8 mouse cellular contexts compared by ENCODE assay signal in genomic region chr16:38558221-38558748, GRCm38 (mm10). TPM values are rescaled to one million over a fixed set of nuclear protein-coding genes. Genes with fewer than 3 reads are reported as not detected.
DNase-seq lines count a peak whose midpoint lies in the region; ATAC-seq and TF ChIP-seq lines count a peak whose summit lies in the region.

Gene Tmem39a (plus strand): TSS chr16:38558698.

- no peak within 1 kb of the TSS for H3K9ac ChIP-seq in kidney, postnatal 0 days (ENCODE audit: low read depth, low read length)
- H3K9ac ChIP-seq in intestine, embryonic 14.5 days (ENCODE audit: low read length): no peak within 1 kb of the TSS

- no peak for ATAC-seq in kidney, postnatal 0 days (replicated peaks; ENCODE audit: low FRiP score, low read depth)
- ATAC-seq in intestine, embryonic 14.5 days (replicated peaks; ENCODE audit: low FRiP score, low TSS enrichment, low read depth): no peak
- no peak for ATAC-seq in megakaryocyte-erythroid progenitor cell, adult 5-6 weeks (replicated peaks; ENCODE audit: low FRiP score, low TSS enrichment, poor library complexity, severe bottlenecking)

- no peaks in the 10 kb centered on the region for H3K27me3 ChIP-seq in kidney, postnatal 0 days (ENCODE audit: insufficient read depth, low read length)
- H3K27me3 ChIP-seq in intestine, embryonic 14.5 days (replicated peaks; ENCODE audit: control insufficient read depth, insufficient read depth, low read length): peaks cover 9% of the 10 kb centered on the region; the same call in 1 of the 2 replicates

- TF ChIP-seq CTCF in kidney, postnatal 0 days (IDR thresholded peaks at IDR 0.05; ENCODE audit: low read depth): no peak

- H3K4me3 ChIP-seq in kidney, postnatal 0 days (replicated peaks; ENCODE audit: low read depth, low read length): no peak within 1 kb of the TSS
- no peak within 1 kb of the TSS for H3K4me3 ChIP-seq in intestine, embryonic 14.5 days (ENCODE audit: low read depth, low read length)

- H3K4me2 ChIP-seq in kidney, postnatal 0 days (ENCODE audit: low read length): no peak within 1 kb of the TSS
- no peak within 1 kb of the TSS for H3K4me2 ChIP-seq in intestine, embryonic 14.5 days (ENCODE audit: low read length)

- no peaks in the 10 kb centered on the region for H3K4me1 ChIP-seq in kidney, postnatal 0 days (replicated peaks; ENCODE audit: insufficient read depth, low read length)
- H3K4me1 ChIP-seq in intestine, embryonic 14.5 days (replicated peaks; ENCODE audit: control insufficient read depth, insufficient read depth, low read length): no peaks in the 10 kb centered on the region

- H3K9me3 ChIP-seq in kidney, postnatal 0 days (replicated peaks; ENCODE audit: low read length): no peaks in the 10 kb centered on the region
- no peaks in the 10 kb centered on the region for H3K9me3 ChIP-seq in intestine, embryonic 14.5 days (ENCODE audit: control insufficient read depth, low read length)

- no peaks in the 10 kb centered on the region for H3K36me3 ChIP-seq in kidney, postnatal 0 days (ENCODE audit: insufficient read depth, low read length)
- no peaks in the 10 kb centered on the region for H3K36me3 ChIP-seq in intestine, embryonic 14.5 days (ENCODE audit: control insufficient read depth, insufficient read depth, low read length)

- no peak for DNase-seq in kidney, postnatal 0 days (ENCODE audit: low spot score)
- DNase-seq in kidney, postnatal 4 days: no peak
- DNase-seq in adrenal gland, postnatal 25 days: no peak
- DNase-seq in gastrocnemius, postnatal 25 days: no peak
- DNase-seq in intestine, embryonic 14.5 days (ENCODE audit: low spot score): no peak
- DNase-seq in embryo, embryonic 10 days (ENCODE audit: low spot score): no peak
- no peak for DNase-seq in right cerebral cortex, postnatal 14 days

- H3K27ac ChIP-seq in kidney, postnatal 0 days: no peak within 1 kb of the TSS
- H3K27ac ChIP-seq in intestine, embryonic 14.5 days (ENCODE audit: low read depth): no peak within 1 kb of the TSS

- WGBS in kidney, postnatal 0 days: 74% methylated on average over 3 of the region's 3 CpGs
- WGBS in intestine, embryonic 14.5 days: 78% methylated on average over 3 of the region's 3 CpGs

RNA-seq across cellular contexts. Expression of gene Tmem39a, which starts in this region (rescaled TPM):
- polyA plus RNA-seq in kidney, postnatal 0 days (2015; fragmentation: Nextera tagmentation; extraction: Ambion mirVana): 70.3 and 74.6 TPM in 2 replicates
- 74.4 and 80.8 TPM in 2 replicates for total RNA-seq in adrenal gland, postnatal 25 days (2021)
- 10 to 100 TPM; 17.1 to 18.8 TPM for total RNA-seq in gastrocnemius, postnatal 25 days (2021)
- 97.9 and 117 TPM in 2 replicates for polyA plus RNA-seq in intestine, embryonic 14.5 days (2014; fragmentation: Nextera tagmentation; extraction: Ambion mirVana)
- 32.5 and 48.5 TPM in 2 replicates for total RNA-seq in megakaryocyte-erythroid progenitor cell, adult 5-6 weeks (2014; fragmentation: Nextera tagmentation)
- 23.8 and 51.7 TPM in 2 replicates for total RNA-seq in megakaryocyte-erythroid progenitor cell, adult 5-6 weeks (2017)
